Mouse (Mus musculus) midbrain, embryonic 12.5 days (tissue): ENCODE measurements around the gene Mcrip1. TPM values are rescaled to one million over a fixed set of nuclear protein-coding genes. Genes with fewer than 3 reads are reported as not detected.

Source experiments
- ATAC-seq: fragments of 200-750 bp; cut with Nextera tagmentation; 2 replicates; pipeline ENCODE4 v1.8.0; 2017; ENCODE audit warnings: low read depth, moderate TSS enrichment, moderate library complexity; ENCODE audit not compliant: low FRiP score
- H3K27ac ChIP-seq: fragments of 300-500 bp; sonication (generic); replicated peaks from 2 replicates; pipeline ENCODE4 v1.5.1; 2016; ENCODE audit warnings: mild to moderate bottlenecking
- H3K27me3 ChIP-seq: fragments of 300-500 bp; sonication (generic); 2 replicates; pipeline ENCODE4 v1.6.1; 2016; ENCODE audit warnings: mild to moderate bottlenecking
- H3K36me3 ChIP-seq: fragments of 300-500 bp; sonication (generic); 2 replicates; pipeline ENCODE4 v1.6.1; 2016
- H3K4me1 ChIP-seq: fragments of 300-500 bp; sonication (generic); 2 replicates; pipeline ENCODE4 v1.6.1; 2016
- H3K4me2 ChIP-seq: fragments of 300-500 bp; sonication (generic); replicated peaks from 2 replicates; pipeline ENCODE4 v1.6.1; 2016; ENCODE audit warnings: mild to moderate bottlenecking, moderate library complexity
- H3K4me3 ChIP-seq: fragments of 300-500 bp; sonication (generic); 2 replicates; pipeline ENCODE4 v1.5.1; 2016; ENCODE audit warnings: mild to moderate bottlenecking
- H3K9ac ChIP-seq: fragments of 300-500 bp; sonication (generic); replicated peaks from 2 replicates; pipeline ENCODE4 v1.6.1; 2016; ENCODE audit warnings: mild to moderate bottlenecking, moderate library complexity
- H3K9me3 ChIP-seq: fragments of 300-500 bp; sonication (generic); 2 replicates; pipeline ENCODE4 v1.6.1; 2016; ENCODE audit warnings: mild to moderate bottlenecking
- WGBS: fragments of 180-500 bp; shearing (Covaris S2); methylation state at CpG from one replicate; pipeline ENCODE4 v1.1.7; 2016; 5-methylcytosine and 5-hydroxymethylcytosine counted together
- polyA plus RNA-seq: library from polyadenylated mRNA; unstranded; fragments of >200 nt; fragmentation: Nextera tagmentation; extraction: Ambion mirVana; gene quantifications from 2 replicates; pipeline ENCODE4 v1.2.1, GENCODE M21; 2016

Gene Mcrip1
- polyA plus RNA-seq, 1 experiment from 2014 or later, result 232 TPM

DNA sequence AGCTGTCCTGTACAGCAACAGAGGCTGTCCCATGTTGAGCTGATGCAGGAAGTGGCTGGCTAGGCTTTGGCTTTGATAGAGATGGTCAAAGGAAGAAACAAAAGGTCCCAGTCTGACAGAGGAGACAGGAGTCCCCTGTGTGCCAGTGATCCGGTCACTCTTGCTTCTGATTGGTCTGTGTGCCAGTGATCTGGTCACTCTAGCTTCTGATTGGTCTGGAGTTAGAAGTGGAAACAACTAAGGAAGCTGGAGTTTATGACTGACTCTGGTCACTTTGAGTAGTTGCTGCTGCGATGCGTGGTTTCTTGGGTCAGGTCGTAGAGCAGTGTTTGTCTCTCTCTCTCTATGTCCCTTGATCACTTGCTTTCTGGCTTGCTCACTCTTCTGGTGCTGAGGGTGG, 47.8 kb downstream of the Mcrip1 start:
- Histone ChIP-seq H3K27me3 (no peaks in the 10 kb centered on the region), H3K27ac (no peak overlapping the region), H3K4me2 (no peak overlapping the region), H3K4me1 (no peaks in the 10 kb centered on the region), H3K9me3 (no peaks in the 10 kb centered on the region), H3K4me3 (no peak overlapping the region), H3K9ac (no peak overlapping the region), H3K36me3 (peaks cover 28% of the 10 kb centered on the region)
- ATAC-seq, result no peak
- 90% methylated on average over 4 of the region's 4 CpGs for WGBS

DNA sequence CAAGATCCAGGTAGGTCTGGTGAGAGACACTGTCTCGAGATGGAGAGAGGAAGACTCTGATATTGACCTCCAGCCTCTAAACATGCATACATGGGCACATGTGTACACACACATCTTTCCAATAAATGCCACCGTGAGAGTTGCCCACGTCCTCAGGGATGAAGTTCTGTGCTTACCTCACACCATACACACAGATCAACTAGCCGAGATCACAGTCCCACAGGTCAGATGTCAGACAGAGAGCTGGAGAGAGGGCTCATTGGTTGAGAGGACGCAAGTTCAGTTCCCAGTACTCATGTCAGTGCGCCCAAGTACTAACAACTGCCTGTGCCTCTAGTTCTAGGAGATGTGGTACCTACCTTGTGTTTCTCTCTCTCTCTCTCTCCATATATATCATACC, 48.5 kb downstream of the Mcrip1 start:
- Histone ChIP-seq H3K9ac (no peak overlapping the region), H3K4me2 (no peak overlapping the region), H3K36me3 (peaks cover 35% of the 10 kb centered on the region), H3K9me3 (no peaks in the 10 kb centered on the region), H3K4me1 (no peaks in the 10 kb centered on the region), H3K4me3 (no peak overlapping the region), H3K27ac (no peak overlapping the region), H3K27me3 (no peaks in the 10 kb centered on the region)
- no peak for ATAC-seq
- WGBS, result 62% methylated on average over 6 of the region's 6 CpGs

DNA sequence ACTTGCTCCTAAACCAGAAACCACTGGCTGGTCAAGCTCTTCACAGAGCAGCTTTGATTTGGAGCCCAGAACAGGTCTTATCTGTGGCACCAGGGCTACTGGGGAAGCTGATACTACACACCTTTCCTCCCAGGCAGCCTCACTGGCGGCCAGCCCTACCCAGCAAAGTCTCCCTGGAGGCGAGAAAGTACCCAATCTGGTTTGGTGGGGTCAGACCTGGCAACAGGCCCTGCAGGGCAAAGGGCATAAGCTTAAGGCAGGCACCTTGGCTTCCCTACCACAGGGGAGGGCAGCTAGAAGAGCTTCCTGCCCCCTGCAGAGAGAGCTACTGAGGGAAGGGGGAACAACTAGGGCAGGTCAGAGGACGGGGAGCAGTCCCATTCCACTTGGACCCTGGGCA, 49.2 kb downstream of the Mcrip1 start:
- no peaks in the 10 kb centered on the region for H3K9me3 ChIP-seq
- peaks cover 41% of the 10 kb centered on the region for H3K36me3 ChIP-seq
- H3K4me2 ChIP-seq, result no peak overlapping the region
- no peaks in the 10 kb centered on the region for H3K4me1 ChIP-seq
- H3K27ac ChIP-seq, result no peak overlapping the region
- no peaks in the 10 kb centered on the region for H3K27me3 ChIP-seq
- no peak overlapping the region for H3K9ac ChIP-seq
- 23% methylated on average over 3 of the region's 3 CpGs for WGBS
- no peak overlapping the region for H3K4me3 ChIP-seq
- no peak for ATAC-seq

DNA sequence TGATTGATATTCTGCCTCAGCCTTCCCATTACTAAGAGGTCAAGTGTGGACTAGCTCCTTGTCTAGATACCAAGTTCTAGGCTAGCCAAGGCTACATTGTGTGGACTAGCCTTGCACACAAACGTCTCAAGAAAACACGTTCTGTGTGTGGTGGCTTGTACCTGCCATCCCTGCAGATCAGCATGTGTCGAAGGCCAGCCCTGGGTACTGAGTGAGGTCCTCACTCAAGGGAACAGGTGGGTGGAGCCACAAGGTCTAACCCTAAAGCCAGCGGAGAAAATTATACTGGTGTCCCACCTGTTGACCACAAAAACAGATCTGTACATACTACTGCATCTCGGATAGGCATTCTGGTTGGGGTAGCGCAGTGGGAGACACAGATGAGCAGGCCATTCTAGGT, 49.6 kb downstream of the Mcrip1 start:
- Histone ChIP-seq H3K4me3 (no peak overlapping the region), H3K9ac (no peak overlapping the region), H3K27me3 (no peaks in the 10 kb centered on the region), H3K9me3 (no peaks in the 10 kb centered on the region), H3K36me3 (peaks cover 46% of the 10 kb centered on the region), H3K4me2 (no peak overlapping the region), H3K4me1 (no peaks in the 10 kb centered on the region), H3K27ac (no peak overlapping the region)
- ATAC-seq, result no peak
- 81% methylated on average over 6 of the region's 6 CpGs for WGBS

DNA sequence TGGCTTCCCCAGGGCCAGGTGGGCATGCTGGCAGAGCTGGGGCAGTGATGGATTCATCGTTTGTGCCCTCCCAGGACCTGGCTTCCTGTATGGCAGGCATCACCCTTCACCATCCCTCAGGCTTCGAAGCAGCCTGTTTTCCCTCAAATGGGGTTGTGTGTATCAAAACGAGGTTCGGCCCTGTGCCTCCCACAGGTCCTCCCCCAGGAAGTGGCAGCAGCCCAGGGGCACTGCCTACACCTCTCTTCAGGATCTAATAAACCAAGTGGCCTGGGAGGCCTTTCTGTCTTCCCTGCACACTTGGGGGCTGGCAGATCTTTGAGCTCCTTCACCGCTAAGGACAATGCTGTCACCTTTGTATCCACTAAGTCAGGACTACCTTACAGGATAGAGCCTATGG, 50.6 kb downstream of the Mcrip1 start:
- Histone ChIP-seq H3K27me3 (no peaks in the 10 kb centered on the region), H3K9ac (no peak overlapping the region), H3K4me2 (no peak overlapping the region), H3K4me3 (no peak overlapping the region), H3K4me1 (0 out of 2 replicates have a peak, but pooled peaks cover under 1% of the 10 kb centered on the region), H3K9me3 (no peaks in the 10 kb centered on the region), H3K36me3 (peaks cover 53% of the 10 kb centered on the region), H3K27ac (no peak overlapping the region)
- WGBS, result 90% methylated on average over 5 of the region's 5 CpGs
- ATAC-seq, result no peak

DNA sequence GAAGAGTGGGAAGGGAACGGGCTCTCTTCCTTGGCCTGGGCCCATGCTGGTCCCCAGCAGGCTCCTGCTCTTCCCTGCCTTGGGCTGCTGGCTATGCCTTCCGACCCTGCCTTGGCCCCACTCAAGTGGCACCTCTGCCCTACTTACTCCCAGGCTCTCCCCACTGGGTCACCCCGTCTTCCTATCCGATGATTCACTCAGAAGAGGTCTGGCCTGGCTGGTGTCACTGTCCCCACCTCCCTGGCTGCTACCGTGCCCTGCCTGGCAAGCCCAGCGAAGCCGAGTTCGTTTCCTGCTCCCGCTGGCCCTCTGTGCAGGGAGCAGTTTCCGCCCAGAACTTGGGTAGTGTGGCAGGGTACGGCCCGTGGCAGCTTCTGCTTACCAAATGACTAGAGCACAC, 51.3 kb downstream of the Mcrip1 start:
- H3K9me3 ChIP-seq, result no peaks in the 10 kb centered on the region
- H3K4me3 ChIP-seq, result no peak overlapping the region
- H3K27me3 ChIP-seq, result no peaks in the 10 kb centered on the region
- ATAC-seq, result no peak
- H3K27ac ChIP-seq, result no peak overlapping the region
- no peak overlapping the region for H3K9ac ChIP-seq
- no peak overlapping the region for H3K4me2 ChIP-seq
- WGBS, result 97% methylated on average over 12 of the region's 12 CpGs
- H3K4me1 ChIP-seq, result peaks cover 7% of the 10 kb centered on the region
- H3K36me3 ChIP-seq, result peaks cover 53% of the 10 kb centered on the region

DNA sequence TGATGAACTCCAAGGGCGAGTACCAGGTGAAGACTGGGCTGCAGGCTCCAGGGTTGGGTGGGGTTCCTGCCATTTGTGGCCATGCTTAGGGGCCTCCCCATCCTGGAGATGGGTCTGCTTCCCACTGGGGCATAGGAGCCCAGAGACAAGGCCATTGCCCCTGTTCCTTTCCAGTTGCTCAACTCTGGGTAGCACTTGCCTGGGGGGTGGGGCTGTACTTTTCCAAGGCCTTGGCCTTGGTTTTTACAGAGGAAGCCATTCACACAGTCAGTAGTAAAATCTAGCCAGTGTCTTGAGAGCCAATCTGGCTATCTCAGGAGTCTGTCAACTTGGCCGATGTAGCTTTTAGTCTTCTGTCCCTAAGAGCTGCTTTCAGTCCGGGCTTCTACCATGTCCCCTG, 52.1 kb downstream of the Mcrip1 start:
- no peak for ATAC-seq
- no peak overlapping the region for H3K9ac ChIP-seq

DNA sequence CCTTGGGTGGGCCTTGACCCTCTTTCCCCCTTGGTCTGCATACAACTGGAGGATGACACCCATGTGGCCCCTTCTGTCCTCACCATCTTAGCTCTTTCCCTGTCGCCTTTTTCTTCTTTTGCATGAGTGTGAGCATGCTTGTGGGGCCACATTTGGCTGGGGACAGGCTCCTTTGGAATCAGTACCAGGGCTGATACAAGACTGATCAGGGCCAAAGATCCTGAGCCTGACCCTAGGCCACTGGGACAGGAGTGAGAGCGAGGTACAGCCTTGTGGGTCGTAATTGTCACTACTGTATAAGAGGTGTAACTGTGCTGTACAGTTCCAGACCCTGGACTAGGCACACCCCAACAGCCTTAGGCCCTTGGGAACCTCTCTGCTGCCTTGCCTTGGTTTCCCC, 55.6 kb downstream of the Mcrip1 start:
- ATAC-seq, result no peak
- peaks cover 52% of the 10 kb centered on the region for H3K36me3 ChIP-seq

More for the DNA sequence above, 52.1 kb downstream of the Mcrip1 start:
- 96% methylated on average over 3 of the region's 3 CpGs for WGBS
- no peaks in the 10 kb centered on the region for H3K9me3 ChIP-seq
- no peak overlapping the region for H3K27ac ChIP-seq
- H3K4me1 ChIP-seq, result peaks cover 15% of the 10 kb centered on the region
- H3K36me3 ChIP-seq, result peaks cover 53% of the 10 kb centered on the region
- no peak overlapping the region for H3K4me2 ChIP-seq
- no peak overlapping the region for H3K4me3 ChIP-seq
- H3K27me3 ChIP-seq, result no peaks in the 10 kb centered on the region

DNA sequence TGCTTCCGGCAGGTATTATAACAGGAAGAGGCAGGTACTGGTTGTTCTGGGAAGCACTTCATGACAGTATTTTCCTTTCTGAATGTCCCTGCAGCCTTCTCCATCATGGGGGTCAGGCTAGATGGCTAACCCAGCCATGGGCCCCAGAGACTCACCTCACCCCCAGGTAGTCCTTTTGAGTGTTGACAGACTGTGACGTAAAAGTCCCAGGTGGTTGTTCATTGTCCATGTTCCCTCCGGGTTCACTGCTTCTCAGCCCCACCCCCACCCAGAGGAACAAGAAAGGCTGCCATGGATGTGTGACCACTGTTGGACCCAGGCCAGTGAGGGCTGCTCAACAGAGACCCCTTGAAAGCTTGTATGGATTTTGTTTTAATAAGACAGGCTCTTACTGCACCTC, 56.2 kb downstream of the Mcrip1 start:
- WGBS, result 71% methylated on average over 3 of the region's 3 CpGs
- H3K4me2 ChIP-seq, result peak overlapping the region; percentile 95
- H3K36me3 ChIP-seq, result peaks cover 52% of the 10 kb centered on the region
- peak overlapping the region; percentile 93; the same call in 1 of the 2 replicates for H3K4me3 ChIP-seq
- no peaks in the 10 kb centered on the region for H3K27me3 ChIP-seq
- H3K27ac ChIP-seq, result no peak overlapping the region; the same call in 1 of the 2 replicates
- ATAC-seq, result no peak
- peaks cover 30% of the 10 kb centered on the region for H3K4me1 ChIP-seq
- H3K9ac ChIP-seq, result peak overlapping the region; percentile 81; the same call in 1 of the 2 replicates
- no peaks in the 10 kb centered on the region for H3K9me3 ChIP-seq

More for the DNA sequence above, 55.6 kb downstream of the Mcrip1 start:
- Histone ChIP-seq H3K27ac (no peak overlapping the region), H3K4me2 (no peak overlapping the region), H3K9ac (no peak overlapping the region), H3K4me1 (peaks cover 30% of the 10 kb centered on the region), H3K4me3 (no peak overlapping the region), H3K27me3 (no peaks in the 10 kb centered on the region), H3K9me3 (no peaks in the 10 kb centered on the region)
- 87% methylated on average over 3 of the region's 3 CpGs for WGBS

Other genes with a start within 250 kb of the Mcrip1 start
- gene Actg1, start 201.2 kb downstream of the Mcrip1 start, polyA plus RNA-seq, result 3,175 and 3,231 TPM in 2 replicates
- 1.4 and 1.5 TPM in 2 replicates for gene Fscn2, start 188.2 kb downstream of the Mcrip1 start, polyA plus RNA-seq
- 51.3 and 55.4 TPM in 2 replicates for gene Faap100, start 171.0 kb downstream of the Mcrip1 start, polyA plus RNA-seq
- gene Nploc4, start 112.0 kb downstream of the Mcrip1 start, polyA plus RNA-seq, result 51.8 and 54.6 TPM in 2 replicates
- not detected in 2 replicates for gene Tspan10, start 107.1 kb downstream of the Mcrip1 start, polyA plus RNA-seq
- gene Pde6g, start 96.2 kb downstream of the Mcrip1 start, polyA plus RNA-seq, result 0.20 TPM in 1 of 2 replicates, not detected in the other
- 11.7 and 11.9 TPM in 2 replicates for gene Oxld1, start 91.7 kb downstream of the Mcrip1 start, polyA plus RNA-seq
- 30.1 and 35.1 TPM in 2 replicates for gene Ccdc137, start 91.6 kb downstream of the Mcrip1 start, polyA plus RNA-seq
- gene Arl16, start 82.1 kb downstream of the Mcrip1 start, polyA plus RNA-seq, result 56.4 and 58.8 TPM in 2 replicates
- 112 and 118 TPM in 2 replicates for gene Mrpl12, start 65.1 kb downstream of the Mcrip1 start, polyA plus RNA-seq
- gene Slc25a10, start 57.9 kb downstream of the Mcrip1 start, polyA plus RNA-seq, result 37.7 and 38.8 TPM in 2 replicates
- gene Gcgr, start 19.0 kb downstream of the Mcrip1 start, polyA plus RNA-seq, result 0.18 and 0.29 TPM in 2 replicates
- not detected in 2 replicates for gene Ppp1r27, start 1.4 kb upstream of the Mcrip1 start, polyA plus RNA-seq
- 384 and 418 TPM in 2 replicates for gene P4hb, start 23.5 kb upstream of the Mcrip1 start, polyA plus RNA-seq
- 504 and 557 TPM in 2 replicates for gene Arhgdia, start 31.9 kb upstream of the Mcrip1 start, polyA plus RNA-seq
- 652 and 655 TPM in 2 replicates for gene Alyref, start 48.6 kb upstream of the Mcrip1 start, polyA plus RNA-seq
- gene Anapc11, start 48.7 kb upstream of the Mcrip1 start, polyA plus RNA-seq, result 165 and 182 TPM in 2 replicates
- gene Npb, start 58.8 kb upstream of the Mcrip1 start, polyA plus RNA-seq, result 0.98 TPM in 1 of 2 replicates, not detected in the other
- gene Pcyt2, start 68.2 kb upstream of the Mcrip1 start, polyA plus RNA-seq, result 148 and 157 TPM in 2 replicates
- 40.4 and 48.2 TPM in 2 replicates for gene Sirt7, start 75.5 kb upstream of the Mcrip1 start, polyA plus RNA-seq
- 33.3 and 36.8 TPM in 2 replicates for gene Mafg, start 83.9 kb upstream of the Mcrip1 start, polyA plus RNA-seq
- 31.6 and 34.1 TPM in 2 replicates for gene Pycr1, start 94.0 kb upstream of the Mcrip1 start, polyA plus RNA-seq
- gene Myadml2, start 98.4 kb upstream of the Mcrip1 start, polyA plus RNA-seq, result 0.99 TPM in 1 of 2 replicates, not detected in the other
- 0.58 and 0.87 TPM in 2 replicates for gene Notum, start 111.4 kb upstream of the Mcrip1 start, polyA plus RNA-seq
- gene Aspscr1, start 123.2 kb upstream of the Mcrip1 start, polyA plus RNA-seq, result 149 and 154 TPM in 2 replicates
- 120 and 121 TPM in 2 replicates for gene Cenpx, start 164.0 kb upstream of the Mcrip1 start, polyA plus RNA-seq
- 74.5 and 75.1 TPM in 2 replicates for gene Lrrc45, start 164.2 kb upstream of the Mcrip1 start, polyA plus RNA-seq
- gene Rac3, start 171.7 kb upstream of the Mcrip1 start, polyA plus RNA-seq, result 70.5 and 74.2 TPM in 2 replicates
- gene Dcxr, start 177.6 kb upstream of the Mcrip1 start, polyA plus RNA-seq, result 11.8 and 14.6 TPM in 2 replicates
- gene Cbr2, start 182.4 kb upstream of the Mcrip1 start, polyA plus RNA-seq, result 2.0 and 2.3 TPM in 2 replicates
- 5.4 and 6.8 TPM in 2 replicates for gene Hmga1b, start 213.1 kb upstream of the Mcrip1 start, polyA plus RNA-seq
- gene Rfng, start 234.5 kb upstream of the Mcrip1 start, polyA plus RNA-seq, result 63.4 and 66.4 TPM in 2 replicates
- 235 and 248 TPM in 2 replicates for gene Gps1, start 234.5 kb upstream of the Mcrip1 start, polyA plus RNA-seq
- gene Dus1l, start 246.7 kb upstream of the Mcrip1 start, polyA plus RNA-seq, result 64.2 and 67.6 TPM in 2 replicates